In the genomic region with DNA sequence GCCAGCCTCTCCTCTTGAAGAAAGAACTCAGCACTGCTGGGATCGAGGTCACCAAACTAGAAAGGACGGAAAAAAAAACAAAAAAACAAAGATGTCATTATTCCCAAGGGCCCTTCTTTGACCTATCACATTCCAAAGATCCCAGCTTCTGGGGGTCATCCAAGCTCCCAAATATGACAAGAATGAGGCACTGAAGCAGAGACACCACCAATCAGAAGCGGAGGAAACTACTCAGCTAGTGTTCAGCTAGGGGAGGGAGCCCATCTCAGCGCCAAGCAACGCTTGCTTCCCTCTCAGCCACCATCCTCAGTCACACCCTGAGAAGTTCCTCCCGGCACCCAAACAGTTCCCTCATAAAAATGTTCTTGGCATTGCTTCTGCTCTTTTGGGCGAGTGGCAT, we compare ENCODE assay signal across 8 mouse cellular contexts.
DNase-seq lines count a peak whose midpoint lies in the region; ATAC-seq lines count a peak whose summit lies in the region.
"Had no signal": no experiment of that assay in that cellular context is flagged by ENCODE, and none has a peak within 500 bp of the region (broad histone marks: within the 10 kb centered on the region; RNA-seq: fewer than 3 reads in every experiment).

No protein-coding gene starts in this region.

- ATAC-seq in kidney, embryonic 14.5 days (ENCODE audit: low FRiP score, low TSS enrichment), result no peak
- ATAC-seq in hindbrain, embryonic 16.5 days, result no peak

- no peaks in the 10 kb centered on the region for H3K4me1 ChIP-seq in kidney, embryonic 14.5 days (ENCODE audit: control insufficient read depth, insufficient read depth, low read length)
- H3K4me1 ChIP-seq in hindbrain, embryonic 16.5 days (ENCODE audit: control insufficient read depth, insufficient read depth, low read depth, low read length), result no peaks in the 10 kb centered on the region

- no peaks in the 10 kb centered on the region for H3K9me3 ChIP-seq in kidney, embryonic 14.5 days (ENCODE audit: control insufficient read depth, low read length)
- no peaks in the 10 kb centered on the region for H3K9me3 ChIP-seq in hindbrain, embryonic 16.5 days (ENCODE audit: control insufficient read depth, low read length)

- peaks cover 62% of the 10 kb centered on the region for H3K36me3 ChIP-seq in kidney, embryonic 14.5 days (ENCODE audit: control insufficient read depth, insufficient read depth, low read length)
- H3K36me3 ChIP-seq in hindbrain, embryonic 16.5 days (ENCODE audit: control insufficient read depth, insufficient read depth, low read length), result peaks cover 33% of the 10 kb centered on the region

- H3K4me3 ChIP-seq in kidney, embryonic 14.5 days (ENCODE audit: low read length), result no peak overlapping the region
- H3K4me3 ChIP-seq in hindbrain, embryonic 16.5 days (ENCODE audit: low read length), result no peak overlapping the region

- intact Hi-C loops in heart, postnatal 25 days (cut with DNase I), result no loop called here

- H3K4me2 ChIP-seq in kidney, embryonic 14.5 days (replicated peaks; ENCODE audit: low read depth, low read length), result no peak overlapping the region
- H3K4me2 ChIP-seq in hindbrain, embryonic 16.5 days (ENCODE audit: low read length), result no peak overlapping the region

- WGBS in kidney, embryonic 14.5 days, result 76% methylated on average over 7 of the region's 7 CpGs
- 66% methylated on average over 7 of the region's 7 CpGs for WGBS in hindbrain, embryonic 16.5 days

- H3K27ac ChIP-seq in kidney, embryonic 14.5 days (ENCODE audit: low read depth, low read length), result no peak overlapping the region
- H3K27ac ChIP-seq in hindbrain, embryonic 16.5 days (ENCODE audit: low read depth, low read length), result no peak overlapping the region
- H3K27ac ChIP-seq: macrophage had no signal

- no peaks in the 10 kb centered on the region for H3K27me3 ChIP-seq in kidney, embryonic 14.5 days (ENCODE audit: control insufficient read depth, insufficient read depth, low read length)
- no peaks in the 10 kb centered on the region for H3K27me3 ChIP-seq in hindbrain, embryonic 16.5 days (replicated peaks; ENCODE audit: control insufficient read depth, insufficient read depth, low read length)

- H3K9ac ChIP-seq in kidney, embryonic 14.5 days (ENCODE audit: low read depth, low read length), result no peak overlapping the region
- no peak overlapping the region for H3K9ac ChIP-seq in hindbrain, embryonic 16.5 days (ENCODE audit: low read depth, low read length)

- DNase-seq in kidney, adult 11 months, result peak; percentile 58
- DNase-seq in heart, postnatal 25 days (ENCODE audit: low spot score), result peak; percentile 47
- DNase-seq in kidney, postnatal 4 days, result peak; percentile 32 to 51
- DNase-seq in retina, postnatal 1 day, result peak; percentile 53
- DNase-seq in right cerebral cortex, postnatal 14 days, result no peak
